Mouse (Mus musculus): ENCODE measurements at regions not wholly inside any gene's neighbourhood (a gene's known extent, or its start where the extent isn't known, plus 50 kb on each side); places are given as distances from the start of the nearest gene placed in this dataset.

DNA sequence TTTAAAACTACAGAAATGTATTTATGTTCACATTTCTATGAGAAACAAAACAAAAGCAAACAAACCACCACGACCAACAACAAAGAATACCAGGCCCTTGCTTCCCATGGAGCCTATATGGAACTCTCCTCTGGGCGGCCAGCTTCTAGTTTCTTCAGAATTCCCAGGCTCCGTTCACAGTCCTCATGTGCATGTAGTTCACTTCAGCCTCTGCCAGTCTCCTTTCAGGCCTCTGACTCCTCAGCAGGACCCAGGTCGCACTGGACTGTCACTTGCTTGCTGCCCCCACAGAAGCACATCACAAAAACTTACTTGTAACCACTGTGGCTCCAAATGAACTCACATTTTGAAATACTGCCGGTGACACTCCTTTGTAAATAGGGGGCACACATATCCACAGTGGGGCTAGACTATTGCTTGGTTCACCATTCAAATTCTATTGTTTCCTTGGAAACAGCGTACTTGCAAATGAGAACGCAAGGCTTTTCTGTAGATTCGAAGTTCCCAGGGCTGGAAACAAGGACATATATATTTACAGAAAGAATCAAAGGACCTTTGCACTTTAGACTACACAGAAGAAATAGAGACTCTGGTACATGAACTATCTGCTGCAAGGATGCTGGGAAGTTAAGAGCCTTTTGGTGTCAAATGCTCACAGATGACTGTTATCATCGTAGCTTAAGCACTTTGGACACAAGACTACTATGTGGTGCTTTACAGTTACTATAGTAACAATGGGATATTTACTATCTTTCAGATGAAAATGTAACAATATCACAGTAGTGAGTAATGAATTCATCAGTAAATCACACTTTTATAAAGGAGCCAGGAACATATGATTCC, 186.4 kb upstream of the Emcn start:
- TF ChIP-seq CTCF (IDR thresholded peaks at IDR 0.05; ENCODE audit: low read depth) (no peak), EP300 (IDR thresholded peaks at IDR 0.05; ENCODE audit: low read depth) (no peak)
